Mouse (Mus musculus) intestine, embryonic 15.5 days (tissue): ENCODE measurements around the gene Romo1. TPM values are rescaled to one million over a fixed set of nuclear protein-coding genes. Genes with fewer than 3 reads are reported as not detected.
A peak's percentile ranks its signal among the peaks of the same experiment; 100 is the strongest.

Experiments
- ATAC-seq: fragments of 200-750 bp; cut with Nextera tagmentation; 2 replicates; pipeline ENCODE4 v1.8.0; 2017; ENCODE audit warnings: moderate TSS enrichment, moderate library complexity
- H3K27ac ChIP-seq: fragments of 300-500 bp; sonication (generic); 2 replicates; pipeline ENCODE4 v1.5.1; 2015; ENCODE audit warnings: mild to moderate bottlenecking, inconsistent platforms
- H3K27me3 ChIP-seq: fragments of 300-500 bp; sonication (generic); replicated peaks from 2 replicates; pipeline ENCODE4 v1.6.1; 2015; ENCODE audit warnings: inconsistent platforms
- H3K36me3 ChIP-seq: fragments of 300-500 bp; sonication (generic); 2 replicates; pipeline ENCODE4 v1.6.1; 2015; ENCODE audit warnings: inconsistent platforms
- H3K4me1 ChIP-seq: fragments of 300-500 bp; sonication (generic); replicated peaks from 2 replicates; pipeline ENCODE4 v1.6.1; 2015; ENCODE audit warnings: inconsistent platforms
- H3K4me2 ChIP-seq: fragments of 300-500 bp; sonication (generic); replicated peaks from 2 replicates; pipeline ENCODE4 v1.6.1; 2015; ENCODE audit warnings: mild to moderate bottlenecking, inconsistent platforms
- H3K4me3 ChIP-seq: fragments of 300-500 bp; sonication (generic); replicated peaks from 2 replicates; pipeline ENCODE4 v1.5.1; 2015; ENCODE audit warnings: inconsistent platforms
- H3K9ac ChIP-seq: fragments of 300-500 bp; sonication (generic); 2 replicates; pipeline ENCODE4 v1.6.1; 2015; ENCODE audit warnings: inconsistent platforms
- H3K9me3 ChIP-seq: fragments of 300-500 bp; sonication (generic); 2 replicates; pipeline ENCODE4 v1.6.1; 2016; ENCODE audit warnings: inconsistent platforms
- WGBS: fragments of 180-500 bp; shearing (Covaris S2); methylation state at CpG from one replicate; pipeline ENCODE4 v1.1.7; 2015; 5-methylcytosine and 5-hydroxymethylcytosine counted together
- polyA plus RNA-seq: library from polyadenylated mRNA; unstranded; fragments of >200 nt; fragmentation: Nextera tagmentation; extraction: Ambion mirVana; gene quantifications from 2 replicates; pipeline ENCODE4 v1.2.1, GENCODE M21; 2015

Romo1 gene
- polyA plus RNA-seq, 1 experiment from 2014 or later = 370 TPM

DNA sequence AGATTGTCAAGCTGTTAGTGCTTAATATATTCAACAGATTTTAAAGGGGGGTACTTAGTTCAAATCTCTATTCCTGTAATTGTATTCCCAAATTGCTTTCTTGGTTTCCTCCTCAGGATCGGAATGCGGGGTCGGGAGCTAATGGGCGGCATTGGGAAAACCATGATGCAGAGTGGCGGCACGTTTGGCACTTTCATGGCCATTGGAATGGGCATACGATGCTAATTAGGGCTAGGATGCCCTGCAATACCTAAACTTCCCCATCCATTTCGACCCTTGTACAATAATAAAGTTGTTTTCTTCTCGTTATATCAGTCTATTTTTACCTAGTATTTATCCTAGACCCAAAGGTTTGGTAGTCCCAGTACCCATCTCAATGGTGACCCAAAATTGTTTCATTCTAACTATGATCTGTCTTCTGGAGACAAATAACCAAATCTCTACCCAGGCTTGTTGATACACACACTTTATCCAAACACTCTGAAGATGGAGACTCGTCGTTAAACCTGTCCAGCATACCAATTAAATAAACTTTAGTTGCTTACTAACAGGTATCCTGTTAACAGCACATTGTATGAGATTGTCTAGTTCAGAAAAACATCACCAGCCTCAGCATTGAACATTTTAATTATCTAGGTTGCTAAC lies 1.8 kb downstream of the Romo1 start:
- peaks cover 5% of the 10 kb centered on the region; the same call in 1 of the 2 replicates for H3K36me3 ChIP-seq
- no peaks in the 10 kb centered on the region for H3K9me3 ChIP-seq
- H3K4me2 ChIP-seq = peak overlapping the region; percentile 82
- H3K27me3 ChIP-seq = no peaks in the 10 kb centered on the region
- H3K4me1 ChIP-seq = no peaks in the 10 kb centered on the region
- H3K4me3 ChIP-seq = peak overlapping the region; percentile 78
- H3K9ac ChIP-seq = no peak overlapping the region
- H3K27ac ChIP-seq = no peak overlapping the region
- WGBS = 57% methylated on average over 11 of the region's 11 CpGs
- no peak for ATAC-seq

DNA sequence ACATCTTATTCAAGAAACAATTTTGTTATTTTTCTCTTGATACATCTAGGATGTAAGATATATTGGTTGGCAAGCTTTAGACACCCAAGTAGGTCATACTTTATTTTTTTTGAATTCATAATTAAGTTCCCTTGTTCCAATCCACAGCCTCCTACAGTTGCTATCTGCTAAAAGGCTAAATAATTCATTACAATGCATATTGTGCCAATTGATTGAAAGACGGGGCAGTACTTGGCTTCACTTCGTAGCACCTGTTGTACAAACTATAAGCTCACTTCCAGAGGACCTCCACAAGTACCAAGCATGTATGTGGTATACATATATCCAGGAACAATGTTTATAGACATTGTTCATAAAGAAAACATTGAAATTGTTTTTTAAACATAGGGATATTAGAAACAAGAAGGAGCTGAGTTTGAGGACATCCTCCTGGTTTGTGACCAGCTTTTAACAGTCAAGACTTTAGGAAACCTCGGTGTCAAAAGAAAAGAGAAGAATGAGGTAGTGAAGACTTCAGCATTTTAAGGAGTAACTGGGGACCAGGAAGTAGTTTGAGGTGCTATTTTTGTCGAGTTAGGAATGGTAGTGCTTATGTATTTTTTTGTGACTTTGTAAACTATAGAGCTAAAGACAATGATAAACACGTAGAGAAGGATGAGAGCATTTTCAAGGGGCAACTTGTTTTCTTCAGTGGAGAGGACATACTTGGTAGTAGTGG lies 2.6 kb downstream of the Romo1 start:
- no peak overlapping the region for H3K27ac ChIP-seq
- no peak overlapping the region for H3K9ac ChIP-seq
- H3K27me3 ChIP-seq = no peaks in the 10 kb centered on the region
- no peak overlapping the region for H3K4me3 ChIP-seq
- 70% methylated on average over 5 of the region's 5 CpGs for WGBS
- no peak for ATAC-seq
- H3K9me3 ChIP-seq = no peaks in the 10 kb centered on the region
- H3K36me3 ChIP-seq = peaks cover 5% of the 10 kb centered on the region; the same call in 1 of the 2 replicates
- H3K4me2 ChIP-seq = no peak overlapping the region
- H3K4me1 ChIP-seq = no peaks in the 10 kb centered on the region

DNA sequence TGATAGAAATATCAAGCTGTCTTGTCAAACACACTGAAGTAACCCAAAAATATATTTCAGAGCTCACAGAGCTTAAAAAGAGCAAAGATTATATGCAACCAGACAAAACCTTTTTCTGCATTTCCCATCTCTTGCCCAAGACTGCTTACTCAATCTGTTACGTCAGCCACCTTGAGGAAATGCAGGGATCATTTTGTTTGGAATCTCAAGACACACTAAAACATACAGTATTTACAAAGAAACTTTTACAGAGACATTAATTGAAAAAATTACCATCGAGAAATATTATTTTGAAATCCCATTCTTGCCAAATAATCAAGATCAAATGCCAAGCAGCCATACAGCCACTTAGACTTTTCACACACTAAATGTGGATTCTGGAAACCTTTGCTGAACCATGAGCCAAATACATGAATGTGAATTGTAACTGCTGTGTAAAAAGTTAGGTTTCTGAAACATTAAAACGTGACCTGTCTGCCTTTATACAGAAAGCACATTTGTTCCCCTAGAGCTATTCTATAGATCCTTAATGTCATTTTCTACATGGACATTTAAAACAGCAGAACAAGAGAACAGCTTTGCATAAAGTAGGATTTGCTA lies 3.6 kb downstream of the Romo1 start:
- peaks cover 5% of the 10 kb centered on the region; the same call in 1 of the 2 replicates for H3K36me3 ChIP-seq
- H3K27ac ChIP-seq = no peak overlapping the region
- H3K27me3 ChIP-seq = no peaks in the 10 kb centered on the region
- no peaks in the 10 kb centered on the region for H3K9me3 ChIP-seq
- no peak for ATAC-seq
- whole genome bisulfite sequencing = 79% methylated on average over 3 of the region's 3 CpGs
- no peak overlapping the region for H3K9ac ChIP-seq
- H3K4me1 ChIP-seq = no peaks in the 10 kb centered on the region
- H3K4me2 ChIP-seq = no peak overlapping the region
- H3K4me3 ChIP-seq = no peak overlapping the region

DNA sequence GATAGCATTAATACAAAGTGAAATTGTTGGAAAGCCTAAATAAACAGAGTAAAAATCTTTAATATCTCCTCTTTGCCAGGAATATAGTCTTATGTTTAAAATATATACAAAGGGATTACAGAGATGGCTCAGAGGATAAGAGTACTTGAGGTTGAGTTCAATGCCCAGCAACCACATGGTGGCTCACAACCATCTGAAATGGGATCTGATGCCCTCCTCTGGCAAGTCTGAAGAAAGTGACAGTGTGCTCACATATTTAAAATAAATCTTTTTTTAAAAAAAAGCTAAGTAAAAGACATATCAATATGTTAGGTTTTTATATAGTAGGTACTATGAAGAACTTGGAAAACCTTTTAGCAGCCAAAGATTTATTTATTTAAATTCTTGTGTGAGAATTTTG lies 7.7 kb downstream of the Romo1 start:
- no peak overlapping the region for H3K4me2 ChIP-seq
- peaks cover 9% of the 10 kb centered on the region for H3K36me3 ChIP-seq

DNA sequence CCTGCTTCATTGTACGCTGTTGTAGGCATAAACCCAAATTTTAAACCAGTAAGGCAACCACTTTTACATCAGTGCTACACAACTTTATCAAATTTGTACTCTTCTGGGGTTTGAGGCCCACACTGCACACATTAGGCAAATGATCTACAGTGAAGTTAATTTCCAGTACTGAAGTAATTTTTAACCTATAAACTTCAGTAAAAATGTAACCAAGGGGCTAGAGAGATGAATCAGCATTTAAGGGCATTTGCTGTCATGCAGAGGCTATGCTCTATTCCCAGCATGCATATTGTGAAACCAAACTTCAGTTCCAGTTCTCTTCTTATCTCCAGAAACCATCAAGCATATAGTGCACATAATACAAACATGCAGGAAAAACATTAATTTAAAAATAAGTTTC lies 21.6 kb downstream of the Romo1 start:
- H3K27ac ChIP-seq = no peak overlapping the region
- H3K27me3 ChIP-seq = no peaks in the 10 kb centered on the region
- no peak overlapping the region for H3K4me2 ChIP-seq
- H3K4me3 ChIP-seq = no peak overlapping the region
- no peaks in the 10 kb centered on the region for H3K9me3 ChIP-seq
- no peak for ATAC-seq
- WGBS = 100% methylated on average over 1 of the region's 1 CpGs
- peaks cover 36% of the 10 kb centered on the region for H3K36me3 ChIP-seq
- no peaks in the 10 kb centered on the region for H3K4me1 ChIP-seq
- no peak overlapping the region for H3K9ac ChIP-seq

More for the DNA sequence above, 7.7 kb downstream of the Romo1 start:
- Histone ChIP-seq H3K27ac (no peak overlapping the region), H3K4me3 (no peak overlapping the region), H3K27me3 (no peaks in the 10 kb centered on the region), H3K4me1 (no peaks in the 10 kb centered on the region), H3K9ac (no peak overlapping the region), H3K9me3 (no peaks in the 10 kb centered on the region)
- ATAC-seq = no peak

DNA sequence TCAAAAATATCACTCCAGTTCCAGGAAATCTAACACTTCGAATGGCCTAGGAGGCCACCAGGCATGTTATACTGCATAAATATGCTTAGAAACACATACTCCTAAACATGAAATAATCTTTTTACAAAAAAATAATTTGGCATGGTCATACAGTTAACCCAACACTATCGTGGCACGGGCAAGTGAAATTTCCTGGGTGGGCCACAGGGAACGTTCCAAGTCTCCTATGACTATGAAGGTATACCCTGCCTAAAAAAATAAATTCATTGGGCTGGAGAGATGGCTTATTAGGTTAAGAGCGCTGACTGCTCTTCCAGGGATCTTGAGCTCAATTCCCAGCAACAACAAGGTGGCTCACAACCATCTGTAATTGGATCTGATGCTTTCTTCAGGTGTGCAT lies 22.7 kb downstream of the Romo1 start:
- 93% methylated on average over 5 of the region's 5 CpGs for WGBS
- H3K4me2 ChIP-seq = no peak overlapping the region
- H3K9ac ChIP-seq = no peak overlapping the region
- no peaks in the 10 kb centered on the region for H3K9me3 ChIP-seq
- peaks cover 36% of the 10 kb centered on the region for H3K36me3 ChIP-seq
- no peak overlapping the region for H3K4me3 ChIP-seq
- no peaks in the 10 kb centered on the region for H3K27me3 ChIP-seq
- ATAC-seq = no peak
- no peak overlapping the region for H3K27ac ChIP-seq
- H3K4me1 ChIP-seq = no peaks in the 10 kb centered on the region

DNA sequence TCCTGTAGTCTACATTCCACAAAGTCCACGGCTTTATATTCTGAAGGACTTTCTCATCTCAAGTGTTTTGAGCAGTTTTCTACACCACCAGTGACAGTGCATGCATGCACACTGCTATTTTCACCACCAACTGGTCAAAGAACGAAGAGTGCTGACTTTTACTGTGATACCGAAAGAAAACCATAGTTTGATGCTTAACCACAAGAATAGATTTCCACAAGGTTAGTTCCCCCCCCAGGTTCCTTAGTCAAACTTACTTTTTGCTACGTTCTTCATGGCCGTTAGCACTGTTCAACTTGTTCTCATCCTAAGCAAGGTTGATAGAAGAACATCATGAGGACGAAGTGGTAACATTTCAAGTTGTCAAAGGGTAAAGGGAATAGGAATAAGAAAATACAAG lies 33.2 kb downstream of the Romo1 start:
- peak overlapping the region; percentile 42 for H3K4me2 ChIP-seq
- 0 out of 2 replicates have a peak, but pooled peaks cover 3% of the 10 kb centered on the region for H3K36me3 ChIP-seq
- no peak for ATAC-seq
- no peaks in the 10 kb centered on the region for H3K9me3 ChIP-seq
- peaks cover 7% of the 10 kb centered on the region; the same call in 1 of the 2 replicates for H3K4me1 ChIP-seq
- no peak overlapping the region for H3K4me3 ChIP-seq
- no peaks in the 10 kb centered on the region for H3K27me3 ChIP-seq
- no peak overlapping the region for H3K27ac ChIP-seq
- H3K9ac ChIP-seq = no peak overlapping the region
- WGBS = 80% methylated on average over 6 of the region's 6 CpGs

DNA sequence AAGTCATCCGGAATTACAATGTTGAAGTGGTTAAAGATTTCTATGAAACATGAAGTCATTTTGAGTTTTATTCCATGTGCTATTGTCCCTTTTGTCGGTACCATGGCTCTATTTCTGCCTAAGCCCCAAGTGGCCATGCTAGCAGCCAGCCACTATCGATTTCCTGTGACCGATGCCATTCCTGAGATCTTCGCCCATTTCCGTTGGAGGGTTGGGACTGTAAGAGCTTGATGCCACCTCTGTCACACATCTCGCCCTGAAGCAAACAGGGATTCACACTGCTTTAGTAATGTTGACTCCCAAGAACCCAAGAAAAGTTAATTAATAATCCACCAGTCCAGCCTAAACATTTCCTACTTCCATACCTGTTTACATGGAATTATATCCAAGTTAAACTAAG lies 33.8 kb downstream of the Romo1 start:
- Histone ChIP-seq H3K9ac (no peak overlapping the region), H3K36me3 (0 out of 2 replicates have a peak, but pooled peaks cover 3% of the 10 kb centered on the region), H3K4me2 (peak overlapping the region; percentile 64), H3K27me3 (no peaks in the 10 kb centered on the region), H3K27ac (no peak overlapping the region), H3K9me3 (no peaks in the 10 kb centered on the region), H3K4me1 (peaks cover 7% of the 10 kb centered on the region; the same call in 1 of the 2 replicates), H3K4me3 (0 out of 2 replicates have a peak overlapping the region, but pooled peaks have one; percentile 16)
- WGBS = 67% methylated on average over 7 of the region's 7 CpGs
- ATAC-seq = no peak

DNA sequence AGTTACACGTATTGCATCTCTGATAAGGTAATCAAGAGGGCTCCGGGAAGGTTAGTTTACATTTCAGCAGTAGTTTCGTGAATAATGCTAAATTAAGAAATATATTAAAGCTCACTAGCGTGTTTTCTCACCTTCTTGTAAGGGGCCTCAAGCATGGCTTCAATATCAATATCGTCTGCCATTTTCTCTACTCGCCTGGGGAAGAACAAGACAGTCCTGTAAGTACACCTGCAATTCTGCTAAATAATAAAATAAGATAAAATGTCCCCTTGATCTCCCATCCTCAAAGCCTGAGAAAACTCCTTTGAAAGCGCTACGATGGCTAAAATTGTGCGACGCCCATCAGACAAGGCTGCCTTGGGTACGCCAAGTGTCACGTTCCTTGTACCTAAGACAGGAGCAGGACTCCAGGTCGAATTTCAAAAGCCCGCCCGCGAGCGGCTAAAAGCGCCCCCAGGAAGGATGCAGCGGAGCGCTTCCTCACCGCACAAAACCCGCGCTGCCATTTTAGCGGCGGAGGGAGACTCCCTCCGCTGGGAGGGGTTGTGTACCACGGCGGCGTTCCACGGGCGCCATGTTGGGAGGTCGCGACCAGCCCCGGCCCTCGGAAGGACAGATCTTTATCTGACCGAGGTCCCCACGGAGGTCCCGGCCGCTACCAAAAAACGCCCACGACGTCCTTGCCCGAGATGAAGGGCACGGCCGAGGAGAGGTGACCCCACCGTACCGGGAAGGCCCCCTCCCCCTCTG lies 35.4 kb downstream of the Romo1 start:
- H3K9ac ChIP-seq = peak overlapping the region; percentile 100
- H3K9me3 ChIP-seq = no peaks in the 10 kb centered on the region
- H3K27me3 ChIP-seq = no peaks in the 10 kb centered on the region
- under 1% methylated on average over 47 of the region's 47 CpGs for WGBS
- H3K4me3 ChIP-seq = peak overlapping the region; percentile 97
- peak; percentile 60 for ATAC-seq
- H3K4me1 ChIP-seq = peaks cover 7% of the 10 kb centered on the region; the same call in 1 of the 2 replicates
- H3K36me3 ChIP-seq = 0 out of 2 replicates have a peak, but pooled peaks cover 3% of the 10 kb centered on the region
- H3K4me2 ChIP-seq = peak overlapping the region; percentile 64
- H3K27ac ChIP-seq = peak overlapping the region; percentile 94

DNA sequence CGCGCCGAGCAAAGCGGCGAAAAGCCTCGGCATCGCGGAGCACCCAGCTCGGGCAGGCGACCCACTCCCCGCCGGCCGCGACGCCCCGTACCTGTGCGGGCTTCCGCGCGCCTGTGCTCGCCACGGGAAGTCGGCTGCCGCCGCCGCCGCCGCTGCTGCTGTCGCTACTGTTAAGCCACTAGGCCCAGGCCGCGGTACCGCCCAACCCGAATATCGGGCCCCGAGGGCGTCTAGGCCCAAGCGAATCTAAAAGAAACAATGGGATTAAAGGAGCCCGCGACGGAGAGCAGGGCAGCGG lies 35.9 kb downstream of the Romo1 start:
- peak overlapping the region; percentile 97 for H3K4me3 ChIP-seq
- H3K27ac ChIP-seq = peak overlapping the region; percentile 94
- H3K9me3 ChIP-seq = no peaks in the 10 kb centered on the region
- WGBS = under 1% methylated on average over 41 of the region's 41 CpGs
- H3K9ac ChIP-seq = peak overlapping the region; percentile 100
- no peak overlapping the region for H3K4me2 ChIP-seq
- 0 out of 2 replicates have a peak, but pooled peaks cover 3% of the 10 kb centered on the region for H3K36me3 ChIP-seq
- H3K27me3 ChIP-seq = no peaks in the 10 kb centered on the region
- peaks cover 7% of the 10 kb centered on the region; the same call in 1 of the 2 replicates for H3K4me1 ChIP-seq
- ATAC-seq = peak; percentile 54

DNA sequence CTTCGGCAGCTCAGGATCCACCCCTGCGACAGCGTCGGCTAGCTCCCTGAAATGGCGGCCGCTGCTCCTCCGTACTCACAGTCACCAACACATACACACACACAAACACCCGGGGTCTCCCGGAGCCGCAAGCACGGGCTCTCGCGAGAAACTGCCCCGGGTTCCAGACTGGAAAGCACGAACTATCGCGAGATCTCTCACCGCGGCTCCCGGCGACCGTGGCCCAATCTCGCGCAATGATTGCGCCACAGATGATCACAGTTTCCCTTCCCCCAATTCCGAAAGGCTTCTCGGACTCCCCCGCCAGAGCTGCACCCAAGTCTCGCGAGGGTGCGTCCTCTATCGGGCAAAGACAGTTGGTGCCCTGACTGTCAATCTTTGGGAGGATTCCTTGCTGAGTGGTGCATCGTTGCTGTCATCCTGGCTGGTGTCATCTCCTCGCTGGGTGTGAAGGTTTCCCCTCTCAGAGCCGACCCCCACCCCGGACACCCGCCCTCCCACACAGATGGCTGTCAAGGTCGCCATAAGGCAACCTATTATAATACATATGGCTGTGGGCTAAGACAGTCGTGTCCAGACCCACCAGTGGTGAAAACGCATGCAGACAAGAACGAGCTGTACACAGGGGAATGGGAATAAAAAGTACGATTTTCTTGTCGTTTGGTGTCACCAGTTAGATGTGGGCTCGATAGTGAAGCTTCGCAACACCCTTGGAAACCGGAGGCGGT lies 36.4 kb downstream of the Romo1 start, which contains the start of gene Rbm39:
Gene Rbm39, minus strand, starts transcription at position 145 of the 728 bp plus-strand sequence.
- under 1% methylated on average over 47 of the region's 47 CpGs for WGBS
- H3K27me3 ChIP-seq = no peaks in the 10 kb centered on the region
- H3K4me2 ChIP-seq = peak within 1 kb of the TSS; percentile 68
- H3K4me3 ChIP-seq = peak within 1 kb of the TSS; percentile 97
- H3K4me1 ChIP-seq = peaks cover 7% of the 10 kb centered on the region; the same call in 1 of the 2 replicates
- H3K36me3 ChIP-seq = 0 out of 2 replicates have a peak, but pooled peaks cover 3% of the 10 kb centered on the region
- H3K27ac ChIP-seq = peak within 1 kb of the TSS; percentile 94
- no peaks in the 10 kb centered on the region for H3K9me3 ChIP-seq
- peak; percentile 97 for ATAC-seq
- H3K9ac ChIP-seq = peak within 1 kb of the TSS; percentile 100
